Mouse (Mus musculus): ENCODE measurements around the gene Mavs. TPM values are rescaled to one million over a fixed set of nuclear protein-coding genes. Genes with fewer than 3 reads are reported as not detected.

Gene Mavs
- polyA plus RNA-seq (2017; shearing (Covaris generic)): 11.5 TPM

DNA sequence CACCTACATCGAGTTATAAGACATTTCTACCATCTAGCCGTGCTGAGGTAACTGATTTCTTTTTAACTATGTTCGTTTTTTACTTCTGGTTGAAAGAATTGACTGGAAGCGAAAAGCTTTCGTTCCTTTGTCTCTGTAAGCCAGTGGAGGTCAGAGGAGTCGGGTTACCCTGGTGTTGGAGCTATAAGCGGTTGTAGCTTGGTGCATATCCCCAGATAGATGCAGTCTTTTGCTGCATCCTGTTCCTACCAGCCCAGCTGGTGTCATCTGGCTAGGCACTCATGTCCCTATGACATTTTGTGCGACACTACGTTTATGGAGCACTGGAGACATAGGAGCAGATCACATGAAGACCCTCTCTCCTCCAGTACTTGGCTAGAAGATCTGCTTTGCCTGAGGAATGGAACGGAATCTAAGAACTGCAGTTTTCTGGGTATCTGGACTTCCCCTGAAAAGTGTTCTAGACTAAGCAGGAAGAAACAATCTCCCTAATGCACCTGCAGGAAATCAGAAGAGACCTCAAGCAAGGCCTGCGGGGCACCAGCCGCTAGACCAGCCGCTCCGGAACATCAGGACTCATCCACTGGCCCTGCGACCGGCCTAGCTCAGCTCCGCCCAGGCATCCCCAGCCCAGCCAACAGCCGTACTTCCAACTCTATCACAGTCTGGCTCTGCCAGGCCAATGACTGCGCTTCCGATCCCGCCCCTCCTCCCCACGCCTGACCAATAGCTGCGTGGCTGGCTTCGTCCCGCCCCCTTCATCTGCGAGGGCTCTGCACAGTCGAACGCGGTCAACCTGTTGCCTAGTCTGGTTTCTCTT, at the start of gene Mavs:
TSS of gene Mavs (plus strand) at position 757 of the 820 bp plus-strand sequence.

DNA sequence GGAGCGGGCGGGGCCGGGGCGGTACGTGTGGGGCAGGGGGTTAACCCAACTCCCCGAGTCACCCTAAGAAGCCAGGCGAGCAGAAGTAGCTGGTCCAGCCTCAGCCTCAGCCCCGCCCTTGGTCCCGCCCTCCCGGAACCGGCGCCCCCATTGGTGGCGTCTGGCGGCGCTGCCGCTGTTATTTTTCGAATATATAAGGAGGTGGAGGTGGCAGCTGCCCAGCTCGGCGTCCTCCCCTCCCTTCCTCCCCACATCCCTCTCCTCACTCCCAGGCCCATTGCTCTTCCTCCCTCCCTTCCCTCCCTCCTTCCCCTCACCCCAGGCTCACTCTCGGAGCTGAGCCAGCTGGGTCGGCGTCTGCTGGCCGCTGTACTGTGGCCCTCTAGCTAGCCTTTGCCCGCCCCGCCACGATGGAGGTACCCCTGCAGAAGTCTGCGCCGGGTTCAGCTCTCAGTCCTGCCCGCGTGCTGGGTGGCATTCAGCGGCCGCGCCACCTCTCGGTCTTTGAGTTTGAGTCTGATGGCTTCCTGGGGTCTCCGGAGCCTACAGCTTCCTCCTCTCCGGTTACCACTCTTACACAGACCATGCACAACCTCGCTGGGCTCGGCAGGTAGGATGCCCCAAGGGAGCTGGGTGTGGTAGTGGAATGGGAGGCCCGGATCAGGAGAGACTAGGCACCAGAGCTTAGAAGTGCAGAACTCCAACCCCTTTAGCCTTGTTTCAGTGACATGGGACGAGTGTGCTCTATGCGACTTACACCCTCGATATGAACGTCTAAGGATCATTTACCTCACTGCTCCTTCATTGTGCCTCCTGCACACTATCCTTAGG, 46.9 kb upstream of the Mavs start, which contains the start of the genes Cdc25b and Spef1:
TSS of gene Cdc25b (plus strand) at position 179 of the 831 bp plus-strand sequence.
TSS of gene Spef1 (minus strand) at position 512 of the 831 bp plus-strand sequence.

DNA sequence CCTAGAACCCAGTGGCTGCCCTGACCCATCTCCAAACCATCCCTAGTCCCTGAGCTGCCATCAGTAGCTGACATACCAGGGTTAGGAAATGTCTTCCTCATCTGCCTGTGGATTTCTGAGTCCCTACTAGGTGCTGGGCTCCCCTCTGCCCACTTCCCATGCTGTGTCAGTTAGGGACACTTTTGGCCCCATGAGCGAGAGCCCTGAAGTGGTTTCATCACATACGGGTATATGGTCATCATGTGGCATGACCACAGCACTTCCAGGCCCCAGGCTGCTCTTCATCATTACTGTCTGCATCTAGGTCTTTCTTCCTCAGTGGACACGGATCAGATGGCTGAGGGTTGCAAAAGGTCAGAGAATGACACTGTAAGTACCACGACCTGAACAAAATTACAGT, 27.1 kb upstream of the Mavs start, which contains the start of gene Ap5s1:
TSS of gene Ap5s1 (plus strand) at position 301 of the 400 bp plus-strand sequence.

GRCm38 (mm10) chr2:131262213-131262672, 28.4 kb downstream of the Mavs start, which contains the start of gene Pank2:
Pank2 (plus strand) TSS chr2:131262495.

Other genes starting within 250 kb of the Mavs start
- not detected for gene Gfra4, start 191.0 kb upstream of the Mavs start, polyA plus RNA-seq (2017; shearing (Covaris generic))
- not detected for gene Adam33, start 170.2 kb upstream of the Mavs start, polyA plus RNA-seq (2017; shearing (Covaris generic))
- gene Siglec1, start 147.3 kb upstream of the Mavs start, polyA plus RNA-seq (2017; shearing (Covaris generic)): not detected
- not detected for gene Hspa12b, start 106.8 kb upstream of the Mavs start, polyA plus RNA-seq (2017; shearing (Covaris generic))
- gene Gm11037, start 100.6 kb upstream of the Mavs start, polyA plus RNA-seq (2017; shearing (Covaris generic)): not detected
- 27.3 TPM for gene 1700037H04Rik, start 74.0 kb upstream of the Mavs start, polyA plus RNA-seq (2017; shearing (Covaris generic))
- gene Cenpb, start 54.0 kb upstream of the Mavs start, polyA plus RNA-seq (2017; shearing (Covaris generic)): 8.0 TPM
- 73.8 TPM for gene Cdc25b, start 47.1 kb upstream of the Mavs start, polyA plus RNA-seq (2017; shearing (Covaris generic))
- 0.22 TPM for gene Spef1, start 46.8 kb upstream of the Mavs start, polyA plus RNA-seq (2017; shearing (Covaris generic))
- 8.4 TPM for gene Ap5s1, start 27.0 kb upstream of the Mavs start, polyA plus RNA-seq (2017; shearing (Covaris generic))
- gene Pank2, start 28.4 kb downstream of the Mavs start, polyA plus RNA-seq (2017; shearing (Covaris generic)): 82.2 TPM
- gene Rnf24, start 118.8 kb downstream of the Mavs start, polyA plus RNA-seq (2017; shearing (Covaris generic)): 5.3 TPM